Mouse (Mus musculus) G1E (cell line): ENCODE results near the gene Nr1h4. TPM values are rescaled to one million over a fixed set of nuclear protein-coding genes. Genes with fewer than 3 reads are reported as not detected.
"Not testable (repeated sequence)": the region's sequence is repeated elsewhere in the genome, so short reads cannot be mapped to it uniquely, and the experiment has no call there.

Experiments
- ATAC-seq: 2 replicates; pipeline ENCODE4 v1.8.0; 2016; ENCODE audit warnings: mild to moderate bottlenecking; ENCODE audit not compliant: insufficient number of reproducible peaks, poor library complexity, low FRiP score, severe bottlenecking; ENCODE audit errors: extremely low read depth
- DNase-seq: peaks from one replicate; pipeline ENCODE4 v3.0.0; 2012; ENCODE audit warnings: low spot score
- H3K27me3 ChIP-seq: 2 replicates; pipeline ENCODE4 v1.6.1; 2012; ENCODE audit warnings: mild to moderate bottlenecking, low read length, inconsistent platforms; ENCODE audit not compliant: insufficient read depth
- H3K36me3 ChIP-seq: replicated peaks from 2 replicates; pipeline ENCODE3; 2012; ENCODE audit warnings: mild to moderate bottlenecking, inconsistent platforms
- H3K4me1 ChIP-seq: 2 replicates; pipeline ENCODE4 v1.6.1; 2012; ENCODE audit warnings: low read depth, low read length, inconsistent platforms, mixed read lengths; ENCODE audit not compliant: insufficient read depth
- H3K4me3 ChIP-seq: 2 replicates; pipeline ENCODE4 v1.5.1; 2012; ENCODE audit warnings: low read depth, mild to moderate bottlenecking, inconsistent platforms, low read length, moderate library complexity, mixed read lengths
- H3K9me3 ChIP-seq: replicated peaks from 2 replicates; pipeline ENCODE4 v1.6.1; 2012; ENCODE audit warnings: inconsistent platforms
- CTCF ChIP-seq: IDR thresholded peaks from 2 replicates; pipeline ENCODE4 v1.5.1; 2012; ENCODE audit warnings: low read depth, low read length, inconsistent platforms, mixed read lengths
- GATA1 ChIP-seq: IDR thresholded peaks from 2 replicates; pipeline ENCODE4 v1.6.1; 2012; ENCODE audit warnings: borderline replicate concordance, low read length, inconsistent platforms, mixed read lengths
- GATA2 ChIP-seq: IDR thresholded peaks from 2 replicates; pipeline ENCODE4 v1.6.1; 2012; ENCODE audit warnings: low read depth, low read length, inconsistent platforms, borderline replicate concordance
- POLR2AphosphoS5 ChIP-seq: IDR thresholded peaks from 2 replicates; pipeline ENCODE4 v1.6.1; 2012; ENCODE audit warnings: low read depth, low read length, inconsistent platforms; ENCODE audit not compliant: insufficient replicate concordance
- TAL1 ChIP-seq: conservative IDR thresholded peaks from 2 replicates; pipeline ENCODE4 v1.6.1; 2012; ENCODE audit warnings: low read depth, low read length, inconsistent platforms, mixed read lengths
- polyA plus RNA-seq: library from polyadenylated mRNA; stranded (reverse); fragments of >175 nt; gene quantifications from 2 replicates; pipeline ENCODE4 v1.2.3, GENCODE M21; 2012
- total RNA-seq, 2 experiments: library from RNA; stranded (forward) in 1 of 2; stranded (reverse) in 1 of 2; fragments of 200-1000 nt in 1 of 2; fragments of >200 nt in 1 of 2; fragmentation: Nextera tagmentation in 1 of 2; gene quantifications; 2 replicates each; pipeline ENCODE4 v1.2.3; 2014 to 2017

Gene Nr1h4
- total and polyA plus RNA-seq, 3 experiments = not detected

DNA sequence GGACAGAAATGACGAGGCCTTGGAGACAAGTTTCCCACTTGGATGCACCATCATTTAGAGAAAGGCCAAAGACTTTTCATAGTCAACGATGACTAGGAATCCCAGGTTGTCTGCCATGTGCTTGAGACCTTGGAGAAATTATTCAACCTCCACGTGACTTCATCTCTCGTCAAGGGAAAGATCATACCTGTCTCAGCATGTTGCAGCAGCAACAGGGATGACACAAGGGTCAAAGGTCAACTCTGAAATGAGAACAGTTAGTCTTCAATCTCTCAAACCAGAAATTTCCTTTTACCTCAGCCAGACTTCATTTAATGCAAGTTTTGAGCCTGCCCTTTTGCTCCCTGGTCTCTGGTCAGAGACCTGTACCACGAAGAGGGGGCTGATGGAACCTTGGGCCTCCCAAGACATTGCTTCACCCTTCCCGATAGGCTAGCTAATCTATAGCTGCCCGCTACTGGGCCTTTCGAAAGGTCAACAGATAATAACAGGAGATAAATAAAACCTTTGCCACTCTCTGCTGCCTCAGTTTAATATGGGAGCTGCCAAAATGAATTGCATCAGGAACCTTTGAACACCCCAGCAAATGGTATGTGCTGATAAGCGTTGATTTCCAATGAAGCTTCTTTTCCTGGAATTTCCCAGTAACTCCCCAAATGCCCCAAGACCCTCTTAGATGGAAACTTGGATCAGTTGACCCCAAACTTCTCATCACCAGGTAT lies 32.1 kb upstream of the Nr1h4 start:
- H3K4me3 ChIP-seq = no peak overlapping the region
- ATAC-seq (no peak), DNase-seq (no peak)
- no peaks in the 10 kb centered on the region for H3K27me3 ChIP-seq
- no peaks in the 10 kb centered on the region for H3K36me3 ChIP-seq
- no peak for TF ChIP-seq GATA2
- no peak for TF ChIP-seq GATA1
- TF ChIP-seq POLR2AphosphoS5 = no peak
- TF ChIP-seq TAL1 = no peak
- TF ChIP-seq CTCF = no peak
- H3K4me1 ChIP-seq = no peaks in the 10 kb centered on the region
- no peaks in the 10 kb centered on the region for H3K9me3 ChIP-seq

- DNase-seq (no peak), ATAC-seq (no peak)
- TF ChIP-seq GATA2 (no peak), POLR2AphosphoS5 (no peak), CTCF (no peak), GATA1 (no peak), TAL1 (no peak)
- no peak overlapping the region for H3K4me3 ChIP-seq
- no peaks in the 10 kb centered on the region for H3K4me1 ChIP-seq
- H3K27me3 ChIP-seq = no peaks in the 10 kb centered on the region
- H3K9me3 ChIP-seq = no peaks in the 10 kb centered on the region
- no peaks in the 10 kb centered on the region for H3K36me3 ChIP-seq
These were observed 28.7 kb upstream of the Nr1h4 start for GRCm38 (mm10) chr10:89562113-89562512.

GRCm38 (mm10) chr10:89559351-89559750 lies 26.0 kb upstream of the Nr1h4 start:
- H3K9me3 ChIP-seq = no peaks in the 10 kb centered on the region
- DNase-seq (no peak), ATAC-seq (no peak)
- no peaks in the 10 kb centered on the region for H3K36me3 ChIP-seq
- no peaks in the 10 kb centered on the region for H3K4me1 ChIP-seq
- no peaks in the 10 kb centered on the region for H3K27me3 ChIP-seq
- H3K4me3 ChIP-seq = no peak overlapping the region
- no peak for TF ChIP-seq CTCF
- TF ChIP-seq GATA2 = no peak
- TF ChIP-seq TAL1 = no peak
- no peak for TF ChIP-seq GATA1
- TF ChIP-seq POLR2AphosphoS5 = no peak

GRCm38 (mm10) chr10:89554885-89555284 lies 21.5 kb upstream of the Nr1h4 start:
- not testable (repeated sequence) for DNase-seq, H3K36me3 ChIP-seq, H3K9me3 ChIP-seq, ATAC-seq, H3K4me1 ChIP-seq, H3K4me3 ChIP-seq, H3K27me3 ChIP-seq

GRCm38 (mm10) chr10:89553855-89554254 lies 20.5 kb upstream of the Nr1h4 start:
- not testable (repeated sequence) for H3K4me1 ChIP-seq, ATAC-seq, DNase-seq, H3K36me3 ChIP-seq, H3K4me3 ChIP-seq, H3K9me3 ChIP-seq, H3K27me3 ChIP-seq

GRCm38 (mm10) chr10:89553015-89553414 lies 19.6 kb upstream of the Nr1h4 start:
- no peak overlapping the region for H3K4me3 ChIP-seq
- TF ChIP-seq POLR2AphosphoS5 (no peak), GATA2 (no peak)
- ATAC-seq = no peak

GRCm38 (mm10) chr10:89551657-89552056 lies 18.3 kb upstream of the Nr1h4 start:
- DNase-seq (no peak), ATAC-seq (no peak)
- H3K9me3 ChIP-seq = no peaks in the 10 kb centered on the region
- H3K36me3 ChIP-seq = no peaks in the 10 kb centered on the region
- no peaks in the 10 kb centered on the region for H3K4me1 ChIP-seq
- no peaks in the 10 kb centered on the region for H3K27me3 ChIP-seq
- no peak overlapping the region for H3K4me3 ChIP-seq
- TF ChIP-seq TAL1 (no peak), GATA1 (no peak), CTCF (no peak), GATA2 (no peak), POLR2AphosphoS5 (no peak)

More at GRCm38 (mm10) chr10:89553015-89553414, 19.6 kb upstream of the Nr1h4 start:
- Histone ChIP-seq H3K4me1 (no peaks in the 10 kb centered on the region), H3K27me3 (no peaks in the 10 kb centered on the region), H3K9me3 (no peaks in the 10 kb centered on the region), H3K36me3 (no peaks in the 10 kb centered on the region)
- no peak for DNase-seq
